Mouse (Mus musculus): ENCODE data around the gene Plxdc1.

The Plxdc1 gene

DNA sequence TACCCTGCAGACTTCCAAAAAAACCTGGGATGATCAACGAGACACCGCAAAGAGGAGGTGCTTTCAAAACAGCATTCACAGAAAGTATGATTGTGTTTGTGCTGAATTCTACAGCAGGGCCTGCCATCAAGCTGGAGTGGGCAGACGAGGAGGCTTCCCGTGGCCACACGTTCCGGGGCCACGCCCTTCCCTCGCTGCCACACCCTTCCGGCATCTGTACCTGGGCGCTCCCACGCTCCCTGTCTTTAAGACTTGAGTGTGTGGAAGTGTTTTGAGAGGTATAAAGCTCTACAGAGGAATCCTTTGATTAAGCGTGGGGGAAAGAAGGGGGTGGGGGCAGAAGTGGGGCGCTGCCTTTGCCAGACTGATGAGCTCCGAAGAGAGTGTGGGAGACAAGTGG, 73.1 kb downstream of the Plxdc1 start:
- no peak for DNase-seq (ENCODE audit: low read depth)

DNA sequence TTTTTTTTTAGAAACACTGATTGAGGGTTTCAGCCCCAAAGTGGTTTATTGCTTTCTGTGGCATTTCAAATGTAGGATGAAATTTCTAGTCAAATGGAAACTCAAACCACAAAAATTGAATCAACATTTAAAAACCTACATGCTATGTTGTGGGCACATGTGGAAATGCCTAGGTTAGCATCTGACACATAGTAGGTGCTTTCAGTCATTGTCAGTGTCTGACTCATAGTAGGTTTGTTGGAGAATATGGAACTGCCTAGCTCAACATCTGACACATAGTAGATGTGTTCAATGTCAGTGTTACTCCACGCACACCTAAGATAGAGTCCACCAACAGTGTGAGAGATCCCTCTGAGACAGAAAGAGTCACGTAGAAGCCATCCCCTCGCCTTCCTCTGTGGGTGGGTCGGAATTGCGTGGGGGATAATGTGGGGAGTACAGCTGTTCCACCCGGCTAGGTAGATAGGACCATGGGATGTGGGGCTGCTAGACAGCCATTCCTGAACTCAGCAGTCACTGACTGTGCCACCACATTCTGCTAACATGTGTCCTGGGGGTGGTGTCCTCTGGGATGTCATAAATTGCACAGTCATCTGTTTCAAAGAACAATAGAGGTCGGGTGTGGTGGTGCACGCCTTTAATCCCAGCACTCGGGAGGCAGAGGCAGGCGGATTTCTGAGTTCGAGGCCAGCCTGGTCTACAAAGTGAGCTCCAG, 77.5 kb downstream of the Plxdc1 start:
- DNase-seq (ENCODE audit: low read depth), result no peak

DNA sequence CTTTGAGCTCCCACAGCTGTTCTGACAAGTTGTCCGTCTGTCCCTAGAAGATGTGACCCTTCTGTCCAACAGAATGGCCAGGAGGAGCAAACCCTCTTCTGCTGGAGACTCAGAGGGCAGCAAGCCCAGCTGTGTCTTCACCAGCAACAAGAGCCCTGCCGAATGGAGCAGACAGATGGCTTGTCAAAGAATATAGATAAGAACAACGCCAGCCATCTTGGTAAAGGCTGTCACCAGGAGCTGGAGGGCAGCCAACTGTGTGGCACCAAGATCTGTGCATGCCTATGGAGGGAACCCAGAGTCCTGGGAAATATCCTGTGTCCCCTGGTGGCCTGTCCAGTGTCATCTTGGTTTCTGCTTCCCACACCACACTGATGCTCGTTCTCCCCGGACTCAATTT, 78.3 kb downstream of the Plxdc1 start:
- no peak for DNase-seq (ENCODE audit: low read depth)

DNA sequence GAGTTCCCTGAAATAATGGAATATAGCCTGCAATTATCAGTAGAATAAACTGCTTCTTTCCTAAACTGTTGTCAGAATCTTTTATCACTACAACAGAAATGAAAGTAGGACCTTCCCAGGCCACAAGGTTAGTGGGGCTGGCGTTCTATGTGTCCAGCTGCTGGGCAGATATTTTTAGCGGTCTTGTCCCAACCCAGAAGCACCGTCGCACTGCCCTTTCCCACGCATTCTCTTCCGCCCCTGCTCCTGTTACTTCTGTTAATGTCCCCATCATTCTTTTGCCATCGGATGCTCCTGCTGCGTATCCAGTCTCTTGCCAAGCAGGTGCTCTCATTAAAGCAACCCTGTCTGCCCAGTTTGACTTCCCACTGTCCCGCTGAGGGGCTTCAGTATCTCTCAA, 79.3 kb downstream of the Plxdc1 start:
- no peak for DNase-seq (ENCODE audit: low read depth)

DNA sequence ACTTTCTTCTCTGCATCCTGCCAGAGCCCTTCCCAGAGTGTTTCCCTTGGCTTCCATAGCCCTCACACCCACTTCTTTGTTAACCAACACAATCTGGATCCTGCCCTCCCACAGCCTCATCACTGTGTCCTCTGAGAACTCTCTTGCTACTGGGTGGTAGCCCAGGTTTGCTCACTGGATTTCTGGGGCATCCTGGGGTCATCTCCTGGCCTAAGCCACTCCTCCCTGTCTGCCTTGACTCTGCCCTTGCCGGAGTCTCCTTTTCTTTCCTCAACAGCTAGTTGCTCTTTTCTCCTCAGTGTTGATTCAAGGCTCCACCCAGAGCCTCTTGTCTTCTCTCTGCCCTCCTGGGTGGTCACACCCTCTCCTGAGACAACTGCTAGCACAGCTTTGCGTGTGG, 80.3 kb downstream of the Plxdc1 start:
- DNase-seq (ENCODE audit: low read depth), result no peak

DNA sequence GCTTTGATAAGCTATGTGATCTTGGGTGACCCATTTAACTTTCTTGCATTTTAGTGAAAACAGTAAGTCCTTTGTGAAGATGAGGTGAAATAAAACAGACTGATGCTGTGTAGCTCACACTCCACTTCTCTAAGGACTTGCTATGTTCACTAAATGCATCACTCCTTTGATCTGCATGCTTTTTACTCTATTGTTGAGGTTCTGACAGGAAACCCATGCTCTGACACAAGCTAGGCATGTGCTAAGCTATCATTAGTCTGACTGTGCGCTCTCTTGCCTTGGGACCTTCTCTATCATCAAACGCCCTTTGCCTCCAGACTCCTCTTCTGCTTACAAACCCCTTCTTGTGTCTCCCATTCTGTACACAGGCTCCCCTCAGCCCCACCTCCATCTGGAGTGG, 80.7 kb downstream of the Plxdc1 start:
- no peak for DNase-seq (ENCODE audit: low read depth)

DNA sequence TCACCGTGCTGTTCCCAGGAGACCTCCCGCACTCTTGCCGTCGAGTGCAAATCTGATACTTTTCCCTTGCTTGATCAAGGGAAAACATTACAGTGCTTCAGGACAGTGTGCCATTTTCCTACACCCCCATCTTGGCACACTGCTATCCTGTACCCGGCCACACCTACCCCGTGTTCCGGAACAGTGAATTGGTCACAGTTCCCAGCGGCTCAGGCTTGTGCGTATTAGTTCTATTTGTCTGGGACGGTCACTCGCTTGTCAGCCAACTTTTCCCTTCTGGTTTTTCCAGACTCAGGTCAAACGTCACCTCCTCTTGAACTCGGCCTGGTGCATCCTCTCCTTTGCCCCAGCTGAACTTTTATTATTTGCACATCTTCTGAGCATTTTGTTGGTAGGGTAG, 81.4 kb downstream of the Plxdc1 start:
- no peak for DNase-seq (ENCODE audit: low read depth)

- DNase-seq (ENCODE audit: low read depth), result no peak
Observed at GRCm38 (mm10) chr11:97901806-97902205, 84.4 kb downstream of the Plxdc1 start.

DNA sequence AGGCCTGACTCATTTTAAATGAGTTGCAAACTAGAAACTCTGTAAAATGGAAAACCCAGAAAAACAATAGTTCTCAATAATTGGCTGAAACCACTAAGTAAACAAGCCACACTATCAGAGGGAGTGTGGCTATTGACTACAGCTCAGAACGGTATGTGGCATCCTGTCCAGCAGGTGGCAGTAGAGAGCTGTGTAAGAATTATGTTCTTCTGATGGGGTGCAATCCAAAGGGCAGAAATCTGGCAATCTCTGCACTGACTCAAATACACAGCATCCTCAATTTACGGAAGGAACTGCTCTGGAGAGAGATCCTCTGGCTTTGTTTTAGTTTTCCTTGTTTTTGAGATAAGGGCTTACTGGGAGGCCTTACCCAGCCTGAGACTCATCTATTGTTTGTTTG, 86.4 kb downstream of the Plxdc1 start:
- peak; percentile 82 for DNase-seq (ENCODE audit: low read depth)

DNA sequence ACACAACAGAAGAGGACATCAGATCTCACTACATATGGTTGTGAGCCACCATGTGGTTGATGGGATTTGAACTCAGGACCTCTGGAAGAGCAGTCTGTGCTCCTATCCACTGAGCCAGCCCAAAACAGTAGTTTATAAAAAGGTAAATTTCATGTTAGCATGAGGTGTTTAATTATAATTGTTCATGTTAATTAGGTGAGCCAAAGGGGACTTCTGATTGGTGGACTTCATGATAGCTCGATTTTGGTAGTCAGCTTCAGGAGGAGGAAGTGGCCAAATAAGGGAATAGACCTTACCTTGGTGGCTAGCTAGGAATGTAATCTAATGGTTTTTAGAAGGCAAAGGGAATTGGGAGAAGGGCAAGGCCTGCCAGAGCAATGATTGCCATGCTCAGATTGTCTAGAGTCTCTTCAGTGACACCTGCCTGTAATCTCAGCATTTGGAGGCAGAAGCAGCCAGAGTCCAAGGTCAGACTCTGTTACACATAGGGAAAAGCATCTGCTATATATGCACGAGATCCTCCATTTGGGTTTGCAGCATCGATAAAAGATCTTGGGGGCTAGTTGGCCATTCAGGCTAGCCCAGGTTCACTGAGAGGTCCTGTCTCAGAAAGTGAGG, 88.6 kb downstream of the Plxdc1 start:
- no peak for DNase-seq (ENCODE audit: low read depth)

DNA sequence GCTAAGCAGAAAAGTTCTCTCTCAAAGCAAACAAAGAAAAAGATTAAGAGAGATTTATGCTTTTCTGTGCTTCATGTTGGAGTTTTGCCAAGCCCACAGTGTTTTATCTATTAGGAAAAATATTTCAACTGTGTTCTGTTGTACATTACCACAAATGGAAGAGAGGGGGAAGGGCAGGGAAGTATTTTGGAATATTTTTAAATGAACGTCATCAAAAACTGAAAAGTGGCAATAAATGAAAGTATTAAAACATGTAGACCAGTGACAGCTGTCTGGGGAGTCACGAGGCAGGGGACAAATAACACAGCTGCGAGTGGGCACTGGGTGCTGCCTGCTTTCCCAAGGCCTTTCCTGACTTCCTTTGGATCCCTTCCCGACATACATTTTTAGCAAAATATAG, 89.6 kb downstream of the Plxdc1 start:
- DNase-seq (ENCODE audit: low read depth), result no peak

DNA sequence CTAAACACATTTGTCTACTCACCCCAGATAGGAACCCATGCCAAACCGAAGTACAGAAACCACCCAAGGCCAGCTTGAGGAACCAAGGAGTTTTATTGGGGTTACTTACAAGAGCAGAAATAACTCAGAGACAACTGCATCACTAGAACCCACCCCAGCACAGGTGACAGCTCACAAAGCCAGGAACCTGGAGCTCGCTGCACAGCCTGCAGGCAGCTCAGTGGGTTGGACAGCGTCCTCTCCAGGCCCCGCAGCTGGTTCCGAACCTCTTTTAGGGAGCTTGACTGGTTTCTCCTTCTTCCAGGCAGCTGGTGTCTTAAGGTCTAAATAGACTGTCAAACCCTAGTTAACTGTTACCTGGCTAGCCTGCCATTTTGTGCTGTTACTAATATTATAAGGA, 94.4 kb downstream of the Plxdc1 start:
- DNase-seq (ENCODE audit: low read depth), result no peak

GRCm38 (mm10) chr11:97885296-97885915, 100.8 kb downstream of the Plxdc1 start:
- DNase-seq (ENCODE audit: low read depth), result no peak

DNA sequence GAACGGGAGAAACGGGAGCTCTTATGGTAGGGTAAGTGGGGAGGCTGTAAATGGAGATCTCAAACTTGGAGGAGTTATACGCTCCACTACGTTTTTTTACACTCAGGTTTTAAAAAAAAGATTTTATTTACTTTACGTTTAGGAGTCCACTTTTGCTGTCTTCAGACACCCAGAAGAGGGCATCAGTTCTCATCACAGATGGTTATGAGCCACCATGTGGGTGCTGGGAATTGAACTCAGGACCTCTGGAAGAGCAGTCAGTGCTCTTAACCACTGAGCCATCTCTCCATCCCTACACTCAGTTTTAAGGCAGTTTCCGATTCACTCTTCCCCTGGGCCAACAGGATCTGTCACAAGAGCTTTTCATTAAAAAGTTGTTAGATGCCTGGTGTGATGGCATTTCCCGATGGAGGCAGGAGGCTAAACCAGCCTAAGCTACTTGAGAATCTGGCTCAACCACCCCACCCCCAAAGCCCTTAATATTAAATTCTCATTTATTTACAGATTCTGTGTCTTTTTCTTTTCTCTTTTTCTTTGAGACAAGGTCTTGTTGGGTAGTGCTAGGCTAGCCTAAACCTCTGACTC, 101.6 kb downstream of the Plxdc1 start:
- no peak for DNase-seq (ENCODE audit: low read depth)

GRCm38 (mm10) chr11:97883918-97884600, 102.2 kb downstream of the Plxdc1 start, which contains the start of gene Fbxo47:
Gene Fbxo47, minus strand, starts transcription at chr11:97884154.
- DNase-seq (ENCODE audit: low read depth), result peak; percentile 98

- peak; percentile 69 for DNase-seq (ENCODE audit: low read depth)
Observed at GRCm38 (mm10) chr11:97883542-97883917, 102.7 kb downstream of the Plxdc1 start.

GRCm38 (mm10) chr11:97880362-97880761, 105.9 kb downstream of the Plxdc1 start:
- DNase-seq (ENCODE audit: low read depth), result no peak

GRCm38 (mm10) chr11:97877341-97877740, 108.9 kb downstream of the Plxdc1 start:
- no peak for DNase-seq (ENCODE audit: low read depth)

DNA sequence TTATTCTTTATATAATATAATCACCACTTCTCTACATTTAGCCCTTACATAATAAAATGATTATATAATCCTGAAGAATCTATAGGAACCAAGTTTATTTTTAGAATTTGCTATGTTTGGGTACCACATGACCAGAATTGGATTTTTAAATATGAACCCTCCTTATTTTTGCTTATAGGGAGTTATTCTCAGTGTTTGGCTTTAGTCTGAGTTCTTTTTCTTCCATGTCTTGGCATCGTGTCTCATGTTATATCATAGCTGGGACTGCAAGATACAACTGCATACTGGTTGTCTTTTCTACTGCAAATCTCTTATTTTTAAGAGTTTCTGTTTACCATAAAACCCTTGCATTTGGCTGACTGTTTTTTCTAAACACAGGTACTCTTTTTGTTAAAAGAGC, 111.8 kb downstream of the Plxdc1 start:
- no peak for DNase-seq (ENCODE audit: low read depth)
